Mouse (Mus musculus): ENCODE measurements around the gene Otof. TPM values are rescaled to one million over a fixed set of nuclear protein-coding genes. Genes with fewer than 3 reads are reported as not detected.
A peak's percentile ranks its signal among the peaks of the same experiment; 100 is the strongest.

The Otof gene
- total RNA-seq (2021) = 1 to 10 TPM; 3.5 to 5.5 TPM
- long read RNA-seq, experiment 1, partial matches to known transcripts = 3 of 10 reads
- long read RNA-seq, experiment 1, other reads (novel, unspliced or antisense) = 7 of 10 reads
- long read RNA-seq, experiment 2, partial matches to known transcripts = 3 of 8 reads
- long read RNA-seq, experiment 2, other reads (novel, unspliced or antisense) = 5 of 8 reads

GRCm38 (mm10) chr5:30461821-30462220 is at the start of gene Otof:
TSS of gene Otof (minus strand) at chr5:30461932.
- peak; percentile 52 to 57 for DNase-seq (ENCODE audit: low spot score in 2 of 2)

GRCm38 (mm10) chr5:30497299-30497698 is 35.6 kb upstream of the Otof start:
- no peak for DNase-seq (ENCODE audit: low spot score in 2 of 2)

GRCm38 (mm10) chr5:30496821-30497220 is 35.1 kb upstream of the Otof start:
- no peak for DNase-seq (ENCODE audit: low spot score in 2 of 2)

- DNase-seq (ENCODE audit: low spot score in 2 of 2) = no peak
These were observed 33.6 kb upstream of the Otof start for GRCm38 (mm10) chr5:30495288-30495687.

DNA sequence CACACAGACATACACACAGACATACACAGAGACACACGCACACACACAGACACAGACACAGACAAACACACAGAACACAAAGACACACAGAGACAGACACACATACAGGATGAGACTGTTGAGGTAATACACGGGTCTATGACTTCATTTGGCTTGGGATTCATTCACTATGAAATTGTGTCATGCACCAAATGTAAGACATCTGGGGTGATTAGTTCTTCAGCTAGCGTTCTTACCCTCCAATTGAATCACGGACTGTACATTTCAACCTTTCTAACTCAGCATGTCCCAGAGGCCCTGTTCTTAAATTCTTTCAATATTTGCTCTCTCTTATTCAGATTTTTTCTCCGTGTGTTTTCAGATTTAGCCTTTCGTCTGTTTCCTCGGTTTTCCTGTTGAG is 32.9 kb upstream of the Otof start:
- no peak for DNase-seq (ENCODE audit: low spot score in 2 of 2)

DNA sequence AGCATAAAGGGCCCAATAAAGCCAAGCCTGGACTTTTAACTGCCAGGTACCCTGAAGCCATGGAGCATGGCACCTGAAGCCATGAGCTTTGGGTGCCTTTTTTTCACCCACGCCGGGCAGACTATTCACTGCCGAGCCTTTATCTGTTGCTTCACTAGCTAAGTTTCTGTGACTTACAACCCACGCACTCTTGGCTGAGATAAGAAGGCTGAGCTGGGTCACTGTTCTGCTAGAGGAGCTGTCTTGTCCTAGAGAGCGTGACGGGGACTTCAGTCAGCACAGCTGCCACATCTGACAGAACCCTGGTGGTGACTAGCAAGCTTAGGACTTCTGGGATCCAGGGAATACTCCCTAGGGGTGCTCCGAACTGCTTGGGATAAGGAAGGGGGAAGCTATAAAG is 32.0 kb upstream of the Otof start:
- DNase-seq (ENCODE audit: low spot score in 2 of 2) = no peak

DNA sequence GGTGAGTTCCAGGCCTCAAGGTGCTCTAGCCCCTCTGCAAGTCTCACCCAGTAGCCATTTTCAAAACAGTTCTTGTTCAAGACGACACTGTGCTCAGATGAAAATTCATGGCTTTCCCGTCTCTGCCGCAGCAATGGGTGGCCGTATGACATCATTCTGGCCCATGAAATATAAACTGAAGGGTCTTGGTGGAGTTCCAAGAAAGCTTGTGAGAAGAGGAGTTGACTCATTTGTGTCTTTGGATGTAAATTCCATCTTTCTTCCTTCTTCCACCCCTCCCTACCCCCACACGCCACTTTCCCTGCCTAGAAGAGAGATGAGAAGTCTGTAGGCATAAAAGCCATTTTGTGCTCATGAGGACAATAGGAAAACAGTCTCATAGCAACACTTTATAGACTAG is 29.1 kb upstream of the Otof start:
- DNase-seq (ENCODE audit: low spot score in 2 of 2) = no peak

GRCm38 (mm10) chr5:30490215-30490614 is 28.5 kb upstream of the Otof start:
- DNase-seq (ENCODE audit: low spot score in 2 of 2) = no peak

DNA sequence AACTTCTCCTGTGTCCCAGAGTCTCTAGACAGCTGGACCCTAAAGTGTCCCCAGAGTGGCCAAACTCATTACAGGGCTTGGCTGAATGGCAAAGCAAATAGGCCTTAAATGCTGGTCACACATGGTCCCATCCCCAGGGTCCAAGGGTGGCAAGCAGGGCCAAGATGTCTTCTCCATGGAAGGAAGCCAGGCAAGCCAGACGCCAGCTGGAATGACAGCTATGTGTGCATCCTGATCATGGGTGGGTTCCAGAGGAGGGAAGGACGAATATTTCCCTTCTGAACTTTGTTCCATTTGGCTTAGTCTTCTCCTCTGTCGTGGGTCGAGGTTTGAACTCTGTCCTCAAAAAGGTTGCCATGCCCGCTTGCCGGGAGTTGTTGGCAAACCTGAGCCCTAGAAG is 23.4 kb upstream of the Otof start:
- DNase-seq (ENCODE audit: low spot score in 2 of 2) = no peak

GRCm38 (mm10) chr5:30484591-30484990 is 22.9 kb upstream of the Otof start:
- no peak for DNase-seq (ENCODE audit: low spot score in 2 of 2)

DNA sequence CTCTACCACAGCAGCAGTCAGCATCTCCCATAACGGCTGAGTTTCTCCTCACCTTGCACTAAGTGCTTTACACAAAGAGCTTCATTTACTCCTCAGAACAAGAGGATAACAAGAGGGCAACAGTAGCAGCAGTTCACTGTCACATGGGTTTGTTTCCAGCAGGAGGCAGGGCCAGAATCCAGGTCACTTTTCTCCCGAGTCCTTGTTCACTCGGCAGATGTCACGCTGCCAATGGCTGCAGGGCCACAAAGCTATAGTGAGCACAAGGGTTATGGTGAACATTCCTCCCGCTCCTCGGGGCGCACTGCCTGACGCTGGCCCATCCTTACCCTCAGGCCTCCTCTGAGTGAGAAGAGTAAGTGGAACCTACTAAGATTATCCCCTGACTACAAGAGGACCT is 21.8 kb upstream of the Otof start:
- no peak for DNase-seq (ENCODE audit: low spot score in 2 of 2)

DNA sequence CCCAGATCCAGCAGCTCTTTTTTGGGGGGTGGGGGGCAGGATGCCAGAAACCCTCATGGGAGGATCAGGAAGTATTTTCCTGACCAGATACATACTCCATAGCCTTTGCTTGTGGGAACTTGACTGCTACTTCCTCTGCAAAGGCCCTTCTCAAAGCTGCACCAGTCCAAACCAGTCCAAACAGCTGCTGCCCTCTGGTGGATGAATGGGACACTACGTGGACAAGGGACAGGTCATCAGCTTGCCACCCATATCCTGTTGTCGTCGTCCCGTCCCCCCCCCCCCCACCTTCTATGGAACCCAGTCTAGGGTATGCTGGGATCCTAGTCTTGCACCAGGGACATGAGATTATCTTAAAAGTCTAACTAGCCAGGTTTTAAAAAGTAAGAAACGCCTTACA is 20.6 kb upstream of the Otof start:
- peak; percentile 59 to 70 for DNase-seq (ENCODE audit: low spot score in 2 of 2)

GRCm38 (mm10) chr5:30476534-30476933 is 14.8 kb upstream of the Otof start:
- peak in 1 of 2 experiments; percentile 34 for DNase-seq (ENCODE audit: low spot score in 2 of 2)

GRCm38 (mm10) chr5:30472148-30472547 is 10.4 kb upstream of the Otof start:
- no peak for DNase-seq (ENCODE audit: low spot score in 2 of 2)

- DNase-seq (ENCODE audit: low spot score in 2 of 2) = no peak
These were observed 8.7 kb upstream of the Otof start for GRCm38 (mm10) chr5:30470454-30470853.

DNA sequence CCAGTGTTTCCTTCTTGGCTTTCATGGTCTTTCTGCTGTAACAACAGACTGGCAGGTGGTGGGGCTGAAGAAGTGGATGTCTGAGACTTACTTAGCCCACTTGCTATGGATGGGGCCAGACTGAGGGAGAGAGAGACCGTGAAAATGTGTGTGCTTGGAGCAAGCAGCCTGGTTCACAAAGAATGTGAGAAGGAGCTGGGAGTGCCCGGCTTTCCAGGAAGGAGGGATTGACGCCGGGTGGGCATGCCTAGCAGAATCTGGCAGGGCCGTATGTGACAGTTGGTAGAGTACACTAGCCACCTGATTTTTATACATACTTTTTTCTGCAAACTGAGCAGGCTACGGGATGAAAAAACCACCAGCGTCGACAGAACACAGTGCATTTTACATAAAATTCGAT is 4.6 kb upstream of the Otof start:
- peak; percentile 29 to 49 for DNase-seq (ENCODE audit: low spot score in 2 of 2)

- DNase-seq (ENCODE audit: low spot score in 2 of 2) = peak; percentile 30 to 49
These were observed 4.1 kb upstream of the Otof start, which contains the start of gene 1700001C02Rik for GRCm38 (mm10) chr5:30465861-30466260. TSS of gene 1700001C02Rik (plus strand) at chr5:30466047.

GRCm38 (mm10) chr5:30460155-30460554 is 1.6 kb downstream of the Otof start:
- no peak for DNase-seq (ENCODE audit: low spot score in 2 of 2)

DNA sequence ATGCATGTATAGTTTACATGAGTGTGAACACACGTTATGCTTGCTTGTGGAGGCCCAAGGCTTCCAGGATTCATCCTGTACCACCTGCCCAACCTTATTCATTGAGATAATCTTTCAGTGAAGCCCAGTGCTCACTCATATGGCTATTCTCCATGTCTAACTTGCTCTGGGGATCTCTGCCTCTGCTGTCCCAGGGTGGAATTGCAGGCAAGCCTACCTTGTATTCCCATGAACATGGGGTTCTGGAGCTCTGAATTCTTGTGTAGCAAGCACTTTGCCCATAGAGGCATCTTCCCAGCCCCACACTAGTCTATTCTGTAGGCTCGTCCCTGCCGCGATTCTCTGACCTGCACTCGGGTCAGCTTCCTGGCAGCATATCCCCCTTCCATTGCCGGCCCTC is 5.7 kb downstream of the Otof start:
- no peak for DNase-seq (ENCODE audit: low spot score in 2 of 2)

DNA sequence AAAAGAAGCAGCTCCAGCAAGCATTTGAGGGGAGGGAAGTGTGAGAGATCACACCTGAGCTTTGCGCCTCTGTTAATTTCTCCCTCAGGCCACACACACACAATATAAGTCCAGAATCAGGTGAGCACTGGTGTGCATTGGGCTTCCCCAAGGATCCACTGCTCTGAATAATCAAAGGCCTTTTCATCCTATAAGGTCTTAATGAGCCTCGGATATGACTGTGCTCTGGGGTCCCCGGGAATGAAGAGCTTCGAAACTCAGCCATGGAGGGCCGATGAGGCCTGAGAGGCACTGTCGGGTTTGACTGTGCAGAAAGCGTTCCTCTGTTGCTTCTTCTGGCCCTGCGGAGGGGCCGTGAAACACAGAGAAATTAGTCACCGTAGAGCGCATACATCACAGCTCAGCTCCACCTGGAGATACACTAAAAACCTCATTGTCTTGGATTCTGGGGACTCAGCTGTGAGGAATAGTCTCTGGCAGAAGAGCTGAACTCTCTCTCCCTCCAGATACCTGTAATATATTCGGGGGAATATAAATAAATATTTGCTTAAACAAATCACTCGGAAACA is 17.3 kb downstream of the Otof start:
- no peak for DNase-seq (ENCODE audit: low spot score in 2 of 2)

- DNase-seq (ENCODE audit: low spot score in 2 of 2) = no peak
These were observed 19.5 kb downstream of the Otof start for GRCm38 (mm10) chr5:30442196-30442595.

DNA sequence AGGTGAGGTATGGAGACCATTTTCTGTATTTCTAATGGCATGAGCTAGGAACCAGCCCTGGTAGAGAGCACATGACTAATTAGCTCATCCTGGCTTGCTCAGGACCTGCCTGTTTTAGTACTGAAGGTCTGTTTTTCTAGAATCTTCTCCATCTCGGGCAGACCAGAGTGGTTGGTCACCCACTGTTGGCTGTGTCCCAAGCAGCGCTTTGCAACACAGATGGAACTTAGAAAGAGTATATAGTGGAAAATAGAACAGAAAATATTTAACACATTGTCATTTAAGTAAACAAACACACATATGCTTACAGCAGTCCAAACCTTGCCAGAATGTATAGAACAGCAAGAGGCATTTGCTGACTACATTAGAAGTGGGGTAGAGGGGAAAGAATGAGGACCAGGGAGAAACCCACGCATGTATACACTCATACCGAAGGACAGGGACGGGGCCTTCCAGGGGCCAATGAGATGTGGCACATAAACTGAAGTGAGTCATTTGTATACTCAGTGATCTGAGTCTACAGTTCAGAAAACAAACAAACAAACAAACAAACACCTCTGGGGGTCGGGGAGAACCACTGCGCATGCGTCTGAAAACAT is 21.3 kb downstream of the Otof start:
- DNase-seq (ENCODE audit: low spot score in 2 of 2) = no peak

- DNase-seq (ENCODE audit: low spot score in 2 of 2) = no peak
These were observed 22.8 kb downstream of the Otof start for GRCm38 (mm10) chr5:30438931-30439330.
